8 mouse cellular contexts compared by ENCODE assay signal in genomic region chr17:84180715-84181501, GRCm38 (mm10). TPM values are rescaled to one million over a fixed set of nuclear protein-coding genes. Genes with fewer than 3 reads are reported as not detected.
A peak's percentile ranks its signal among the peaks of the same experiment; 100 is the strongest.
DNase-seq lines count a peak whose midpoint lies in the region; ATAC-seq lines count a peak whose summit lies in the region.

No protein-coding gene starts in this region.

- H3K4me2 ChIP-seq in hindbrain, embryonic 16.5 days (ENCODE audit: low read length), result no peak overlapping the region
- no peak overlapping the region for H3K4me2 ChIP-seq in hindbrain, embryonic 13.5 days

- H3K4me3 ChIP-seq in hindbrain, embryonic 16.5 days (ENCODE audit: low read length), result no peak overlapping the region
- H3K4me3 ChIP-seq in hindbrain, embryonic 13.5 days, result no peak overlapping the region

- 0 out of 2 replicates have a peak, but pooled peaks cover 4% of the 10 kb centered on the region for H3K4me1 ChIP-seq in hindbrain, embryonic 16.5 days (ENCODE audit: control insufficient read depth, insufficient read depth, low read depth, low read length)
- H3K4me1 ChIP-seq in hindbrain, embryonic 13.5 days (replicated peaks), result peaks cover 18% of the 10 kb centered on the region

- WGBS in hindbrain, embryonic 16.5 days, result 40% methylated on average over 11 of the region's 11 CpGs
- WGBS in hindbrain, embryonic 13.5 days, result 46% methylated on average over 11 of the region's 11 CpGs

- no peaks in the 10 kb centered on the region for H3K9me3 ChIP-seq in hindbrain, embryonic 16.5 days (ENCODE audit: control insufficient read depth, low read length)
- no peaks in the 10 kb centered on the region for H3K9me3 ChIP-seq in hindbrain, embryonic 13.5 days

- H3K9ac ChIP-seq in hindbrain, embryonic 16.5 days (ENCODE audit: low read depth, low read length), result no peak overlapping the region
- no peak overlapping the region for H3K9ac ChIP-seq in hindbrain, embryonic 13.5 days

- 0 out of 2 replicates have a peak overlapping the region, but pooled peaks have one; percentile 24 for H3K27ac ChIP-seq in hindbrain, embryonic 16.5 days (ENCODE audit: low read depth, low read length)
- no peak overlapping the region for H3K27ac ChIP-seq in hindbrain, embryonic 13.5 days

- H3K27me3 ChIP-seq in hindbrain, embryonic 16.5 days (replicated peaks; ENCODE audit: control insufficient read depth, insufficient read depth, low read length), result peaks cover 4% of the 10 kb centered on the region
- H3K27me3 ChIP-seq in hindbrain, embryonic 13.5 days, result peaks cover 20% of the 10 kb centered on the region

- peak; percentile 93 for DNase-seq in MEL-GATA-1-ER (ENCODE audit: extremely low read depth, low read depth)
- peak; percentile 55 to 79 for DNase-seq in kidney, postnatal 25 days
- peak; percentile 90 for DNase-seq in thymus, postnatal 25 days
- DNase-seq in ovary, postnatal 36 days (ENCODE audit: low spot score), result no peak

- no peak for ATAC-seq in hindbrain, embryonic 16.5 days
- ATAC-seq in hindbrain, embryonic 13.5 days (ENCODE audit: low FRiP score), result no peak
- peak; percentile 60 for ATAC-seq in granulocyte monocyte progenitor cell, adult 5-6 weeks (replicated peaks; ENCODE audit: poor library complexity, severe bottlenecking)
- ATAC-seq in megakaryocyte, adult 5-6 weeks (ENCODE audit: poor library complexity, severe bottlenecking), result peak; percentile 55

- no peaks in the 10 kb centered on the region for H3K36me3 ChIP-seq in hindbrain, embryonic 16.5 days (ENCODE audit: control insufficient read depth, insufficient read depth, low read length)
- H3K36me3 ChIP-seq in hindbrain, embryonic 13.5 days, result no peaks in the 10 kb centered on the region

RNA-seq across cellular contexts. Expression of gene Zfp36l2, which starts 6.8 kb away (rescaled TPM):
- 3.9 and 4.2 TPM in 2 replicates for polyA plus RNA-seq in hindbrain, embryonic 16.5 days (2015; fragmentation: Nextera tagmentation; extraction: Ambion mirVana)
- 5.1 and 5.2 TPM in 2 replicates for polyA plus RNA-seq in hindbrain, embryonic 13.5 days (2015; fragmentation: Nextera tagmentation; extraction: Ambion mirVana)
- total RNA-seq in granulocyte monocyte progenitor cell, adult 5-6 weeks (2014; fragmentation: Nextera tagmentation), result 199 TPM in 2 replicates
- total RNA-seq in granulocyte monocyte progenitor cell, adult 5-6 weeks (2017), result 91.5 and 99.4 TPM in 2 replicates
- total RNA-seq in megakaryocyte, adult 5-6 weeks (2015), result 316 and 357 TPM in 2 replicates
- total RNA-seq in megakaryocyte, adult 5-6 weeks (2017), result 121 and 168 TPM in 2 replicates

Comparison
In these comparisons a context has a peak if more than half of its experiments do, and no peak if none do; other contexts are left out.
1. ATAC-seq: peak in granulocyte monocyte progenitor cell, adult 5-6 weeks (single experiment) and megakaryocyte, adult 5-6 weeks (single experiment); none in hindbrain, embryonic 16.5 days (single experiment) and hindbrain, embryonic 13.5 days (single experiment).